Mouse (Mus musculus): ENCODE results near the gene Klhl12.

The Klhl12 gene

GRCm38 (mm10) chr1:134535054-134535453, 79.7 kb downstream of the Klhl12 start:
- in situ Hi-C loops (cut with MboI; ENCODE audit: low pct_unique_long_range_greater_than_20kb in 1 of 2, low sequenced_read_pairs in 2 of 2, unreplicated experiment in 1 of 2) = no loop called here

GRCm38 (mm10) chr1:134535513-134535912, 80.2 kb downstream of the Klhl12 start:
- in situ Hi-C loops (cut with MboI; ENCODE audit: low pct_unique_long_range_greater_than_20kb in 1 of 2, low sequenced_read_pairs in 2 of 2, unreplicated experiment in 1 of 2) = no loop called here

- in situ Hi-C loops (cut with MboI; ENCODE audit: low pct_unique_long_range_greater_than_20kb in 1 of 2, low sequenced_read_pairs in 2 of 2, unreplicated experiment in 1 of 2) = no loop called here
Observed at GRCm38 (mm10) chr1:134540610-134541009, 85.3 kb downstream of the Klhl12 start.
